Mouse (Mus musculus) heart, embryonic 16.5 days (tissue): ENCODE results near the gene A2ml1. TPM values are rescaled to one million over a fixed set of nuclear protein-coding genes. Genes with fewer than 3 reads are reported as not detected.
A peak's percentile ranks its signal among the peaks of the same experiment; 100 is the strongest.

Experiments used
- ATAC-seq: fragments of 200-750 bp; cut with Nextera tagmentation; replicated peaks from 2 replicates; pipeline ENCODE4 v1.8.0; 2017; ENCODE audit warnings: moderate number of reproducible peaks; ENCODE audit not compliant: insufficient read depth, low FRiP score; ENCODE audit errors: extremely low read depth
- H3K27ac ChIP-seq: fragments of 300-500 bp; sonication (generic); 2 replicates; pipeline ENCODE4 v1.5.1; 2014; ENCODE audit warnings: mild to moderate bottlenecking, low read length, control low read depth, moderate library complexity
- H3K27me3 ChIP-seq: fragments of 300-500 bp; sonication (generic); 2 replicates; pipeline ENCODE4 v1.6.1; 2014; ENCODE audit warnings: low read length, mixed read lengths; ENCODE audit not compliant: control insufficient read depth, insufficient read depth
- H3K36me3 ChIP-seq: fragments of 300-500 bp; sonication (generic); 2 replicates; pipeline ENCODE4 v1.6.1; 2014; ENCODE audit not compliant: control insufficient read depth, insufficient read depth
- H3K4me1 ChIP-seq: fragments of 300-500 bp; sonication (generic); 2 replicates; pipeline ENCODE4 v1.6.1; 2014; ENCODE audit warnings: low read length, mixed read lengths; ENCODE audit not compliant: control insufficient read depth, insufficient read depth
- H3K4me2 ChIP-seq: fragments of 300-500 bp; sonication (generic); 2 replicates; pipeline ENCODE4 v1.6.1; 2014; ENCODE audit warnings: low read depth, mild to moderate bottlenecking, control low read depth, low read length
- H3K4me3 ChIP-seq: fragments of 300-500 bp; sonication (generic); 2 replicates; pipeline ENCODE4 v1.5.1; 2014; ENCODE audit warnings: mild to moderate bottlenecking, control low read depth, low read length
- H3K9ac ChIP-seq: fragments of 300-500 bp; sonication (generic); 2 replicates; pipeline ENCODE4 v1.6.1; 2014; ENCODE audit warnings: low read length, control low read depth
- H3K9me3 ChIP-seq: fragments of 300-500 bp; sonication (generic); replicated peaks from 2 replicates; pipeline ENCODE4 v1.6.1; 2016; ENCODE audit warnings: low read length; ENCODE audit not compliant: control insufficient read depth
- WGBS: fragments of 180-500 bp; shearing (Covaris S2); extraction: QIAGEN DNeasy Blood & Tissue Kit; methylation state at CpG from one replicate; pipeline ENCODE4 v1.1.7; 2014; 5-methylcytosine and 5-hydroxymethylcytosine counted together
- polyA plus RNA-seq: library from polyadenylated mRNA; unstranded; fragments of >200 nt; fragmentation: Nextera tagmentation; extraction: Ambion mirVana; gene quantifications from 2 replicates; pipeline ENCODE4 v1.2.1, GENCODE M21; 2015

Gene A2ml1
- polyA plus RNA-seq, 1 experiment from 2014 or later: 2.0 TPM

DNA sequence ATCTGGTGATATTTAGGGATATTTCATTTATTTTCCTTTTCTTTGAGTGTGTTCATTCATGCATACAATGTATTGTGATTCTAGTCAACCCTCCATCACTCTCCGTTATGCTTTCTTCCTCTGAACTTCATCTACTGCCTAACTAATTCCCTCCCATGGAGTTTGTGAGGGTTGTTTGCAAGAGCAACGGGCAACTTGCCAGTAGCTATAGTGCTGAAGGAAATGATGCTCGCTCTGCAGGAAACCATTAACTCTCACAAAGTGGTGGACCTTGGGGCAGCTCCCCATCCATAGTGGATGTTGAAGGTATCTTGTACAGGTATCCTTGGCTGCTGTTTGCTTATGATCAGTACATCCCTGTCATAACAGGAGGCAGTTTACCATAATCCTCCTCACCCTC, 20.6 kb upstream of the A2ml1 start:
- H3K27me3 ChIP-seq: no peaks in the 10 kb centered on the region
- H3K4me2 ChIP-seq: no peak overlapping the region
- H3K4me3 ChIP-seq: no peak overlapping the region
- no peaks in the 10 kb centered on the region for H3K36me3 ChIP-seq
- H3K9ac ChIP-seq: no peak overlapping the region
- 48% methylated on average over 3 of the region's 3 CpGs for WGBS
- H3K4me1 ChIP-seq: no peaks in the 10 kb centered on the region
- ATAC-seq: no peak
- H3K9me3 ChIP-seq: no peaks in the 10 kb centered on the region
- H3K27ac ChIP-seq: no peak overlapping the region

DNA sequence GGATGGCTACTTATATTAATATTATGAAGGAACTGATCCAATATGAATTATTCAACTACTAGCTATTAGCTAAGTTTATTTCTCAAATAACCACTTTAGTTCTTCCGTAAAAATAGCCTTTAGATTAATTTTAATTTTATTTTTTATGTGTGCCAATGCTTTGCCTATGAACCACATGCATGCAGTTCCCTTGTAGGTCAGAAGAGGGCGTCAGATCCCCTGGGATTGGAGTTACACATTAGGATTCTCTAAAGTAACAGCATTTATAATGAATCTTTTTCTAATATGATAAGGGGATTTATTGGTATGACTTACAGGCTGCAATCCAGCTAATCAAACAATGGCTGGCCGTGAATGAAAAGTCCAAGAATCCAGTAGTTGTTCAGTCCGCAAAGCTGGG, 18.1 kb upstream of the A2ml1 start:
- no peaks in the 10 kb centered on the region for H3K9me3 ChIP-seq
- H3K9ac ChIP-seq: no peak overlapping the region
- H3K4me1 ChIP-seq: no peaks in the 10 kb centered on the region
- no peak overlapping the region for H3K4me3 ChIP-seq
- no peak overlapping the region for H3K27ac ChIP-seq
- ATAC-seq: no peak
- WGBS: 58% methylated on average over 4 of the region's 4 CpGs
- H3K27me3 ChIP-seq: no peaks in the 10 kb centered on the region
- no peak overlapping the region for H3K4me2 ChIP-seq
- no peaks in the 10 kb centered on the region for H3K36me3 ChIP-seq

DNA sequence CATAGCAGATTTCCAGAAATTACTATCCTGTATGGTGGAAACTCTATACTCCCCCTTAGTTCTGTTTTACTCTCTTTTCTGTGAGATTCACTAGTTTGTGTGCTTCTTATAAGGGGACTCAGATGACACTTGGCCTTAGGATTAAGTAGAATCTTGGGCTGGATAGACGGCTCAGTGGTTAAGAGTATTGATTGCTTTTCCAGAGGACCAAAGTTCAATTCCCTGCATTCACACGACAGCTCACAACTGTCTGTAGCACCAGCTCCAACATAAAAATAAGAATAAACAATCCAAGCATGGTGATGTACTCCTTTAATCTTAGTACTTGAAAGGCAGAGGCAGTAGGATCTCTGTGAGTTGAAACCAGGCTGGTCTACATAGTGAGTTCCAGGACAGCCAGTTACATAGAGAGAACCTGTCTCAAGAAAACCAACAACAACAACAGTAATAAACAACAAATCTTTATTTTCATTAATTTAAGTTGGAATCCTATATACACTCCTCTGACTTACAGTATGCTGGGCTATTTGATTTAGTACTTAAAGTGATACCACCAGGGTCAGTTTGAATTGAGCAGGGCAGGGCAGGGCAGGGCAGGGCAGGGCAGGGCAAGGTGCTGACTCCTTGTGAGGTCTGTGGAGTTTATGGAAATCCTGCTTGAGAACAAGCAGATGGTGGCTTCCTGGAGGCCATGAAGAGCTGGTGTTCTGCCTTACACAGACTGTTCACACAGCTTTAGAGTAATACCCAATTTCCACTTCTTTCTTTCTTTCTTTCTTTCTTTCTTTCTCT, 17.0 kb upstream of the A2ml1 start:
- Histone ChIP-seq H3K4me1 (no peaks in the 10 kb centered on the region), H3K9ac (no peak overlapping the region), H3K27ac (no peak overlapping the region), H3K9me3 (no peaks in the 10 kb centered on the region), H3K4me2 (no peak overlapping the region), H3K36me3 (no peaks in the 10 kb centered on the region), H3K4me3 (no peak overlapping the region), H3K27me3 (no peaks in the 10 kb centered on the region)
- no peak for ATAC-seq
- WGBS: 62% methylated on average over 2 of the region's 2 CpGs

DNA sequence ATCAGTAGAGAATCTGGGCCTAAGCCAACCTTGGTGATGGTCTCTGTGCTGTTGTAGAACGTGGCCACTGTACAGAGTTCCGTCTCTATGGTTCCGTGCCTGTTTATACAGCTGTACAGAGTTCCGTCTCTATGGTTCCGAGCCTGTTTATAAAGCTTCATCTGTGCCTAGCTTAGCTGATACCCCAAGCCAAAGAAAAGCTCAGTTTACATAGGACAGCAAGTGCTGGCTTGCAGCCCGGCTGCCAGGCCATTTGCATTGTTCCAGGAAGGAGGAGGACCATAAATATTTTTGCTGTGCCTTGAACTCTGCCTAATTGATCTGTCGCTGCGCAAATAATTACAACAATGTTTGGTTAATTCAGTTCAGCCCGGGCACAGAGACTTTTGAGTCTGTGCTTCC, 15.7 kb upstream of the A2ml1 start:
- H3K9ac ChIP-seq: no peak overlapping the region
- no peaks in the 10 kb centered on the region for H3K36me3 ChIP-seq
- H3K9me3 ChIP-seq: no peaks in the 10 kb centered on the region
- WGBS: 50% methylated on average over 9 of the region's 9 CpGs
- no peak overlapping the region for H3K4me3 ChIP-seq
- ATAC-seq: peak; percentile 58; the same call in 1 of the 2 replicates
- H3K27me3 ChIP-seq: no peaks in the 10 kb centered on the region
- H3K4me2 ChIP-seq: peak overlapping the region; percentile 41
- no peak overlapping the region for H3K27ac ChIP-seq
- no peaks in the 10 kb centered on the region for H3K4me1 ChIP-seq

DNA sequence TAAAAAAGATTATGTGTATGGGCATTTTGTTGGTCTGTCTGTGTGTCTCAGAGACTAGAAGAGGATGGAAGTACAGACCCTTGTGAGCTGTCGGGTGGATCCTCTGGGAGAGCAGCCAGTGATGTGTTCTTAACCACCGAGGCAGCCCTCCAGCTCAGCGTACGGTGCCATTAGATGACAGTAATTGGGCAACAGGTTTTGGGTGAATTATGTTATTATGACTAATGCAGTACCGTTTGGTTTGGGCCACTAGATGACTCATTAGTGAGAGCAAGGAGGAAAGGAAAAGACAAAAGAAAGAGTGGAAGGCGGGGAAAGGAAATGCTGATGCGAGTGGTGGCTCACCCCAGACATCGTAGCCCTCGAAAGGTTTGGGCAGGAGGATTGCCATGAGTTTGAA, 13.2 kb upstream of the A2ml1 start:
- Histone ChIP-seq H3K4me3 (no peak overlapping the region), H3K9ac (no peak overlapping the region), H3K9me3 (no peaks in the 10 kb centered on the region), H3K27ac (no peak overlapping the region), H3K4me2 (no peak overlapping the region), H3K27me3 (no peaks in the 10 kb centered on the region), H3K4me1 (no peaks in the 10 kb centered on the region), H3K36me3 (no peaks in the 10 kb centered on the region)
- 76% methylated on average over 9 of the region's 9 CpGs for whole genome bisulfite sequencing
- ATAC-seq: no peak

DNA sequence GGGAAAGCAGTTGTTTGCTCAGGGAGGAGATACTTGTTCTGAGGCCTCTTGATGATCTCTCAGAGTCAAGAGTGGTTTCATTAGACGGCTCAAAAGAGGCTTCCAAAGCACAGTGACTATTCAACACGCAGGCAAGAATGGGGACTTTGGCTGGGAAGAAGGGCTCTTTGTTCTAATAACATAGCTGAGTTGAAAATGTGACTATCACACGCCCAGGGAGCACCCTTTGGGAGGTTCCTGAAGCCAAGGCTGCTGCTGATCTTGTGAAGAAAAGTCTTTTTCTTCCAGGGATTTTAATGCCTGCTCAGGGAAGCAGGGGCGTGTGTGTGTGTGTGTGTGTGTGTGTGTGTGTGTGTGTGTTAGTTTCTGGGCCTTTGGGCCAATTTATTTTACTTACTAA, 8.0 kb upstream of the A2ml1 start:
- no peaks in the 10 kb centered on the region for H3K27me3 ChIP-seq
- no peaks in the 10 kb centered on the region for H3K4me1 ChIP-seq
- H3K9ac ChIP-seq: no peak overlapping the region
- H3K9me3 ChIP-seq: no peaks in the 10 kb centered on the region
- H3K4me2 ChIP-seq: no peak overlapping the region
- no peaks in the 10 kb centered on the region for H3K36me3 ChIP-seq
- H3K27ac ChIP-seq: no peak overlapping the region
- no peak for ATAC-seq
- no peak overlapping the region for H3K4me3 ChIP-seq
- WGBS: 57% methylated on average over 4 of the region's 4 CpGs

DNA sequence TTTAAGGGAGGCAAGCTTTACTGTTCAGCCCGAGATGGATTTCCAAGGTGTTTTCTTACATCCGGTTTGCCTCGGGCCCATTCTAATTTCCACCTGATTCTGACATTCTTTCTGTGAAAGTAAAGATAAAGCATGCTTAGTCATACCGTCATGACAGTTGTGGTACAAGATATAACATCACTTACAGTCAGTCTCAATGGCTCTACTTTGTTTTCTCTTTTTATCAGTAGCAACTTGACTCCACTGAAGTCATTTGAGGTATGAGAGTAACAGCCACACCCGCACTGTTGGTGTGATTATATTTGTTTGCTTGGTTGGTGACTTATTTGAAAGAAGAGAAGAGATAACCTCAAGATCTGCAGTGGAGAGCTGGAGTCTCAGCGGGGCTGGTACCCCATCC, 6.2 kb upstream of the A2ml1 start:
- no peaks in the 10 kb centered on the region for H3K4me1 ChIP-seq

DNA sequence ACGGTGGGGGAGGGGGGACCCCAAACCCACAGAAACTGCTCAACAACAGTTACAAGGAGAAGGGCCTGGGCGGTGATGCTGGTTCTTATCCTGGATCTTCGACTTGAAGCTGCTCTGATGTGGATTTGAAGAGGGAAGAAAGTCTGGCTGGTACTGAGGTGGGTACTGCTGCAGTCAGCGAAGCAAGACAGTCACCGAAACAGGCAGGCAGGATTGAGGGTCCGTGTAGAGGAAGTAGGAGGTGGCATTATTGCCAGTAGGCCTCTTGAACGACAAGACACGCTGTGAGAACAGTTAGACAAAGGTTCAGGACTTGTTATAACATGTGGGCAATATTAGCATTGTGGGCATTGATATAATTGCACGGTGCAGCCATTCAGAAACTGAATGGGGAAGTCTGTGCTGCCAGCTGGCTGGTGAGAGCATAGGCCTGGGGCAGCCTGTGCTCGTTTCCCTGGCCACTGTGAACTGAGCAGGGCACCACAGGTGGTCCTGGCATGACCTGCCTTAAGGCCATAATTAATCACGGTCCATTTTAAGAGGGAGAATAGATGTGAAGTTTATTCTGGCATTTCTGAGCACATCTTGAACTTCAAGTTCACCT, 4.3 kb upstream of the A2ml1 start:
- no peak overlapping the region for H3K27ac ChIP-seq
- H3K4me1 ChIP-seq: no peaks in the 10 kb centered on the region
- no peaks in the 10 kb centered on the region for H3K27me3 ChIP-seq
- H3K4me3 ChIP-seq: no peak overlapping the region
- H3K4me2 ChIP-seq: no peak overlapping the region
- H3K9ac ChIP-seq: no peak overlapping the region
- 76% methylated on average over 11 of the region's 11 CpGs for WGBS
- H3K36me3 ChIP-seq: no peaks in the 10 kb centered on the region
- H3K9me3 ChIP-seq: no peaks in the 10 kb centered on the region
- ATAC-seq: no peak

More for the DNA sequence above, 6.2 kb upstream of the A2ml1 start:
- ATAC-seq: no peak
- no peak overlapping the region for H3K27ac ChIP-seq
- no peak overlapping the region for H3K4me3 ChIP-seq
- WGBS: 61% methylated on average over 6 of the region's 6 CpGs
- no peaks in the 10 kb centered on the region for H3K27me3 ChIP-seq
- H3K9me3 ChIP-seq: no peaks in the 10 kb centered on the region
- no peak overlapping the region for H3K4me2 ChIP-seq
- no peak overlapping the region for H3K9ac ChIP-seq
- no peaks in the 10 kb centered on the region for H3K36me3 ChIP-seq

DNA sequence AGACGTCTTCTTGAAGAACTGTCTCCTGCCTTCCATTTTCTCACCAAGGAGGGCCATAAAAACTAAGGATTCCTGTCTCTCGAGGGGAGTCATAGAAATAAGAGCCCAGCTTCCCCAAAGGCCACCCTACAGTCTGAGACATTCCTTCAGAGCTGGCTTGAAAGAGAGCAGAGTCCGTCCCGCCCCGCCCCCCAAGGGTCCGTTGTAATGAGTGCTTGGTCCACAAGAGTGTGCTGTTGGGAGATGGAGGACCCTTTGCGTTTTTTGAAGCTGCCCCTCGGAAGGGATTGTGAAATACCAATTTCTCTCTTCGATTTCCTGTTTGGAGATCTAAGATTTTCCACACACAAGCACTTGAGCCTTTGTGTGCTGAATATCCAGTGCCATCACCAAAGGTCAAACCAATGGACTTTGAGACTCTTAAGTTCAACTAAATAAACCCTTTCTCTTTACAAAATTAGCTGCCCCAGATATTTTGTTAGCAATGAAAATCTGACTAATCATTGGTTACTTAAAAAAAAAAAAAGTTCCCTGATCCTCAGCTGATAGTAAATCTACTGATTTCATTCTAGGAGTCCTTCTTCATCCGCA, 2.8 kb upstream of the A2ml1 start:
- no peak for ATAC-seq
- H3K4me2 ChIP-seq: 0 out of 2 replicates have a peak overlapping the region, but pooled peaks have one; percentile 23
- H3K9ac ChIP-seq: no peak overlapping the region
- H3K4me1 ChIP-seq: no peaks in the 10 kb centered on the region
- no peaks in the 10 kb centered on the region for H3K27me3 ChIP-seq
- H3K4me3 ChIP-seq: no peak overlapping the region
- WGBS: 23% methylated on average over 10 of the region's 10 CpGs
- H3K27ac ChIP-seq: no peak overlapping the region
- H3K9me3 ChIP-seq: no peaks in the 10 kb centered on the region
- H3K36me3 ChIP-seq: no peaks in the 10 kb centered on the region
